Mouse (Mus musculus): ENCODE measurements around the gene H1f0. TPM values are rescaled to one million over a fixed set of nuclear protein-coding genes. Genes with fewer than 3 reads are reported as not detected.

Gene H1f0
- polyA plus RNA-seq, 1 experiment, result 153 TPM

Other genes with a start within 250 kb of the H1f0 start
- gene Card10, start 225.4 kb upstream of the H1f0 start, polyA plus RNA-seq (2012; ENCODE audit: insufficient read depth, insufficient read length, missing spikeins), result 3.9 and 4.8 TPM in 2 replicates
- 18.4 and 21.7 TPM in 2 replicates for gene Cdc42ep1, start 185.8 kb upstream of the H1f0 start, polyA plus RNA-seq (2012; ENCODE audit: insufficient read depth, insufficient read length, missing spikeins)
- not detected in 2 replicates for gene Lgals2, start 172.9 kb upstream of the H1f0 start, polyA plus RNA-seq (2012; ENCODE audit: insufficient read depth, insufficient read length, missing spikeins)
- 23.7 and 29.1 TPM in 2 replicates for gene Gga1, start 151.3 kb upstream of the H1f0 start, polyA plus RNA-seq (2012; ENCODE audit: insufficient read depth, insufficient read length, missing spikeins)
- not detected in 2 replicates for gene Gm49510, start 128.8 kb upstream of the H1f0 start, polyA plus RNA-seq (2012; ENCODE audit: insufficient read depth, insufficient read length, missing spikeins)
- gene Sh3bp1, start 128.7 kb upstream of the H1f0 start, polyA plus RNA-seq (2012; ENCODE audit: insufficient read depth, insufficient read length, missing spikeins), result 2.2 and 3.3 TPM in 2 replicates
- gene Pdxp, start 114.5 kb upstream of the H1f0 start, polyA plus RNA-seq (2012; ENCODE audit: insufficient read depth, insufficient read length, missing spikeins), result 0.67 and 1.3 TPM in 2 replicates
- 2,169 and 2,213 TPM in 2 replicates for gene Lgals1, start 101.7 kb upstream of the H1f0 start, polyA plus RNA-seq (2012; ENCODE audit: insufficient read depth, insufficient read length, missing spikeins)
- 22.6 and 34.2 TPM in 2 replicates for gene Nol12, start 93.5 kb upstream of the H1f0 start, polyA plus RNA-seq (2012; ENCODE audit: insufficient read depth, insufficient read length, missing spikeins)
- 19.0 and 24.7 TPM in 2 replicates for gene Triobp, start 80.7 kb upstream of the H1f0 start, polyA plus RNA-seq (2012; ENCODE audit: insufficient read depth, insufficient read length, missing spikeins)
- not detected in 2 replicates for gene Galr3, start 13.4 kb downstream of the H1f0 start, polyA plus RNA-seq (2012; ENCODE audit: insufficient read depth, insufficient read length, missing spikeins)
- gene Ankrd54, start 34.4 kb downstream of the H1f0 start, polyA plus RNA-seq (2012; ENCODE audit: insufficient read depth, insufficient read length, missing spikeins), result 5.7 and 8.7 TPM in 2 replicates
- 177 and 198 TPM in 2 replicates for gene Eif3l, start 46.7 kb downstream of the H1f0 start, polyA plus RNA-seq (2012; ENCODE audit: insufficient read depth, insufficient read length, missing spikeins)
- 20.2 and 21.8 TPM in 2 replicates for gene Micall1, start 80.4 kb downstream of the H1f0 start, polyA plus RNA-seq (2012; ENCODE audit: insufficient read depth, insufficient read length, missing spikeins)
- 173 and 185 TPM in 2 replicates for gene Polr2f, start 112.6 kb downstream of the H1f0 start, polyA plus RNA-seq (2012; ENCODE audit: insufficient read depth, insufficient read length, missing spikeins)
- gene 1700088E04Rik, start 112.8 kb downstream of the H1f0 start, polyA plus RNA-seq (2012; ENCODE audit: insufficient read depth, insufficient read length, missing spikeins), result 2.1 TPM in 1 of 2 replicates, not detected in the other
- 0.48 and 1.5 TPM in 2 replicates for gene Sox10, start 136.8 kb downstream of the H1f0 start, polyA plus RNA-seq (2012; ENCODE audit: insufficient read depth, insufficient read length, missing spikeins)
- 12.2 and 13.0 TPM in 2 replicates for gene Pick1, start 200.7 kb downstream of the H1f0 start, polyA plus RNA-seq (2012; ENCODE audit: insufficient read depth, insufficient read length, missing spikeins)
- gene Gm49486, start 200.9 kb downstream of the H1f0 start, polyA plus RNA-seq (2012; ENCODE audit: insufficient read depth, insufficient read length, missing spikeins), result 1.2 TPM in 1 of 2 replicates, not detected in the other
- gene Slc16a8, start 226.3 kb downstream of the H1f0 start, polyA plus RNA-seq (2012; ENCODE audit: insufficient read depth, insufficient read length, missing spikeins), result not detected in 2 replicates